8 mouse cellular contexts compared by ENCODE assay signal in the genomic region with DNA sequence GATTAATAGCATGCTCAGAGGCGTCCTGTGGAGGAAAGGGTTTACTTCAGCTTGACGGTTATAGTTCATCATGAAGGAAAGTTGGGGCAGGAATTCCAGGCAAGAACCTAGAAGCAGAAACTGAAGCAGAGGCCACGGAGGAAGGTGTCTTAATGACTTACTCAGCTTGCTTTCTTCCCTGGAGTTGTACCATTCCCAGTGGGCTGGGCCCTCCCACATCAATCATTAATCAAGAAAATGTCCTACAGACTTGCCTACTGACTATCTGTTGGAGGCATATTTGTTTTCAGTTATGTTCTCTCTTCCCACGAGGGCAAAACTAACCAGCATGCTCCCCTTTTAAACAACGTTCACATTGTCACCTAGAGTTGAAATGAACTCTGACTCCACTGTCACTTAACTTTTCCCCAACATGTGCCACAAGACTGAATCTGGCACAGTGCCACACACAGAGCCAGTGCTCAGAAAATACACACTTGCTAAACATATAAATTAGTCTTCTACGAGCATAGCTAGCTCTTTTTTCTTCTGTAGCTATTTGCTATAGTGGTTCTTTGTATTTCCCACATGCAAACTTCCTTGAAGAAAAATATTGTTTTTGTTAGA. TPM values are rescaled to one million over a fixed set of nuclear protein-coding genes. Genes with fewer than 3 reads are reported as not detected.
DNase-seq lines count a peak whose midpoint lies in the region; ATAC-seq and TF ChIP-seq lines count a peak whose summit lies in the region.

No protein-coding gene starts in this region.

- peak overlapping the region; percentile 75 for H3K4me2 ChIP-seq in intestine, postnatal 0 days (replicated peaks; ENCODE audit: low read depth)
- H3K4me2 ChIP-seq in liver, embryonic 13.5 days = peak overlapping the region; percentile 77

- WGBS in heart, embryonic 10.5 days = 83% methylated on average over 6 of the region's 6 CpGs
- 29% methylated on average over 6 of the region's 6 CpGs for WGBS in intestine, postnatal 0 days
- 45% methylated on average over 6 of the region's 6 CpGs for WGBS in liver, embryonic 13.5 days (ENCODE audit: insufficient replicate concordance)

- no peaks in the 10 kb centered on the region for H3K27me3 ChIP-seq in heart, embryonic 10.5 days (ENCODE audit: insufficient read depth, poor library complexity, severe bottlenecking)
- no peaks in the 10 kb centered on the region for H3K27me3 ChIP-seq in intestine, postnatal 0 days (replicated peaks; ENCODE audit: control insufficient read depth, insufficient read depth, low read length)
- no peaks in the 10 kb centered on the region for H3K27me3 ChIP-seq in liver, embryonic 13.5 days

- no peak overlapping the region for H3K27ac ChIP-seq in heart, embryonic 10.5 days
- H3K27ac ChIP-seq in ES-E14 (ENCODE audit: insufficient read depth, low read depth, low read length, poor library complexity, severe bottlenecking) = no peak overlapping the region
- no peak overlapping the region for H3K27ac ChIP-seq in intestine, postnatal 0 days (ENCODE audit: low read depth, low read length)
- peak overlapping the region; percentile 75 for H3K27ac ChIP-seq in liver, embryonic 13.5 days

- TF ChIP-seq CTCF in intestine, postnatal 0 days (IDR thresholded peaks at IDR 0.05; ENCODE audit: low read depth) = no peak

- 0 out of 2 replicates have a peak, but pooled peaks cover 4% of the 10 kb centered on the region for H3K4me1 ChIP-seq in heart, embryonic 10.5 days
- peaks cover 2% of the 10 kb centered on the region in 2 experiments; a peak in 2 of 4 replicates for H3K4me1 ChIP-seq in ES-E14 (ENCODE audit: control insufficient read depth in 2 of 2, insufficient read depth in 2 of 2, low read length in 2 of 2, poor library complexity in 1 of 2)
- H3K4me1 ChIP-seq in intestine, postnatal 0 days (replicated peaks; ENCODE audit: control insufficient read depth, insufficient read depth, low read length) = no peaks in the 10 kb centered on the region
- peaks cover 62% of the 10 kb centered on the region for H3K4me1 ChIP-seq in liver, embryonic 13.5 days (replicated peaks)

- H3K9me3 ChIP-seq in heart, embryonic 10.5 days = no peaks in the 10 kb centered on the region
- no peaks in the 10 kb centered on the region for H3K9me3 ChIP-seq in ES-E14 (ENCODE audit: control insufficient read depth, insufficient read depth, low read depth, low read length)
- H3K9me3 ChIP-seq in intestine, postnatal 0 days (ENCODE audit: control insufficient read depth) = no peaks in the 10 kb centered on the region
- H3K9me3 ChIP-seq in liver, embryonic 13.5 days (replicated peaks) = 0 out of 2 replicates have a peak, but pooled peaks cover 6% of the 10 kb centered on the region

- H3K9ac ChIP-seq in ES-E14 (ENCODE audit: insufficient read depth, low read depth, low read length, poor library complexity, severe bottlenecking) = peak overlapping the region; percentile 18; the same call in 1 of the 2 replicates
- no peak overlapping the region for H3K9ac ChIP-seq in intestine, postnatal 0 days (ENCODE audit: low read depth, low read length)
- H3K9ac ChIP-seq in liver, embryonic 13.5 days = peak overlapping the region; percentile 95

- in situ Hi-C loops in ES-E14 (cut with MboI; ENCODE audit: low sequenced_read_pairs in 2 of 2, unreplicated experiment in 2 of 2) = loop anchor here in 1 of 2 experiments (25.0 kb wide), 1 partner anchor 786 kb away; no protein-coding TSS in a partner anchor

- peak overlapping the region; percentile 73; the same call in 1 of the 2 replicates for H3K4me3 ChIP-seq in heart, embryonic 10.5 days
- peak overlapping the region; percentile 19 to 80; a peak in 3 of 4 replicates for H3K4me3 ChIP-seq in ES-E14 (ENCODE audit: insufficient read depth in 1 of 2, low read depth in 1 of 2, low read length in 2 of 2, poor library complexity in 1 of 2, severe bottlenecking in 1 of 2)
- 0 out of 2 replicates have a peak overlapping the region, but pooled peaks have one; percentile 0 for H3K4me3 ChIP-seq in intestine, postnatal 0 days (ENCODE audit: low read depth, low read length)
- peak overlapping the region; percentile 86 for H3K4me3 ChIP-seq in liver, embryonic 13.5 days (replicated peaks)

- DNase-seq in heart, embryonic 10.5 days (ENCODE audit: low spot score) = no peak
- no peak for DNase-seq in heart, adult 9 months (ENCODE audit: low spot score in 2 of 2)
- no peak for DNase-seq in ES-E14 (ENCODE audit: low read depth, low spot score)
- no peak for DNase-seq in liver, embryonic 13.5 days
- no peak for DNase-seq in gastrocnemius, postnatal 36 days
- no peak for DNase-seq in frontal cortex, postnatal 25 days (ENCODE audit: low spot score in 2 of 2)

- no peak for ATAC-seq in intestine, postnatal 0 days
- ATAC-seq in liver, embryonic 13.5 days (ENCODE audit: low read depth) = no peak
- ATAC-seq in monocyte, adult 5-6 weeks (replicated peaks; ENCODE audit: insufficient number of reproducible peaks, low FRiP score, low TSS enrichment, poor library complexity, severe bottlenecking) = no peak

- H3K36me3 ChIP-seq in heart, embryonic 10.5 days = peaks cover 33% of the 10 kb centered on the region
- peaks cover 17% of the 10 kb centered on the region for H3K36me3 ChIP-seq in ES-E14 (ENCODE audit: control insufficient read depth, insufficient read depth, low read length, poor library complexity, severe bottlenecking)
- peaks cover 18% of the 10 kb centered on the region for H3K36me3 ChIP-seq in intestine, postnatal 0 days (ENCODE audit: control insufficient read depth, insufficient read depth)
- peaks cover 41% of the 10 kb centered on the region for H3K36me3 ChIP-seq in liver, embryonic 13.5 days

- intact Hi-C loops in gastrocnemius, postnatal 36 days (cut with DNase I) = no loop called here

TF ChIP-seq in ES-E14, 5 proteins besides CTCF, POLR2A, EP300 and RAD21:
- TF ChIP-seq HCFC1 (IDR thresholded peaks at IDR 0.05; ENCODE audit: borderline replicate concordance, insufficient read depth, low read length) = no peak
- no peak for TF ChIP-seq ZNF384 (IDR thresholded peaks at IDR 0.05; ENCODE audit: low read depth, low read length)
- no peak for TF ChIP-seq MAFK (IDR thresholded peaks at IDR 0.05; ENCODE audit: insufficient read depth, low read depth, low read length)
- no peak for TF ChIP-seq CHD2 (IDR thresholded peaks at IDR 0.05; ENCODE audit: low read depth, low read length)
- TF ChIP-seq ZC3H11A (IDR thresholded peaks at IDR 0.05; ENCODE audit: borderline replicate concordance, low read depth, low read length) = no peak

RNA-seq across cellular contexts. Expression of a gene that starts 1.6 kb away (rescaled TPM):
- 39.6 and 43.6 TPM in 2 replicates for polyA plus RNA-seq in heart, embryonic 10.5 days (2016; fragmentation: Nextera tagmentation; extraction: Ambion mirVana)
- total RNA-seq in ES-E14 (2012; rRNA removed) = 88.6 and 105 TPM in 2 replicates
- 18.1 and 18.5 TPM in 2 replicates for polyA plus RNA-seq in intestine, postnatal 0 days (2015; fragmentation: Nextera tagmentation; extraction: Ambion mirVana)
- 63.0 and 76.5 TPM in 2 replicates for polyA plus RNA-seq in liver, embryonic 13.5 days (2015; fragmentation: Nextera tagmentation; extraction: Ambion mirVana)
- 1 to 10 TPM; 6.0 to 6.5 TPM for total RNA-seq in gastrocnemius, postnatal 36 days (2021)
- 13.7 to 26.4 TPM (median 17.1 TPM) in 3 replicates for total RNA-seq in monocyte, adult 5-6 weeks (2017)

Comparison
In these comparisons a context has a peak if more than half of its experiments do, and no peak if none do; other contexts are left out.
1. H3K4me3 ChIP-seq: peak in every context shown above with its lines; median percentile 86 in liver, embryonic 13.5 days; 73 in heart, embryonic 10.5 days; 50 in ES-E14; 0 in intestine, postnatal 0 days.